Mouse (Mus musculus): ENCODE data around the gene Hmox1. TPM values are rescaled to one million over a fixed set of nuclear protein-coding genes. Genes with fewer than 3 reads are reported as not detected.

Hmox1 gene
- total RNA-seq, 1 experiment from 2014 or later, result 33.3 TPM

DNA sequence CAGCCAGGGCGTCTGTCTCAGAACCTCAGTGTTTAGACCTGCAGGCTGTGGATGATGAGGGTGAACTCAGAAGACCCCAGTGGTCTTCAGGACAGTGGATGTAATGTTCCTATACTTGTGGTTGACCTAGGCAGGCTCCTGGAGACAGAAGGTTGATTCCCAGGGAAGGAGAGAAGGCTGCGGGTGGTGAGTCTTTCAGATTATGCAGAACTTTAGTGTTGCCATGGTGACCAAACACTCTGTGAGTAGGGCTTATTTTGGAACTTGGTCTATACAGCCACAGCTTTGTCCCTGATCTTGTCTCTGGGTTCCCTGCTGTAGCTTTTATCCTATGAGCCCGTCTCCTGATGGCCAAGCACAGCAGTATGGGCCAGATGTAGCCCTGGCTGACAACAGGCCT is 44.1 kb downstream of the Hmox1 start:
- no peak for ATAC-seq (ENCODE audit: extremely low read depth, insufficient number of reproducible peaks, low FRiP score, poor library complexity, severe bottlenecking)

Other genes starting within 250 kb of the Hmox1 start
- not detected in 2 replicates for gene Isx, start 220.4 kb upstream of the Hmox1 start, total RNA-seq (2017)
- 41.5 and 60.6 TPM in 2 replicates for gene Hmgxb4, start 100.3 kb upstream of the Hmox1 start, total RNA-seq (2017)
- 10.3 and 11.6 TPM in 2 replicates for gene Tom1, start 59.9 kb upstream of the Hmox1 start, total RNA-seq (2017)
- gene Mcm5, start 15.9 kb downstream of the Hmox1 start, total RNA-seq (2017), result 22.2 and 26.5 TPM in 2 replicates
- not detected in 2 replicates for gene Rasd2, start 120.3 kb downstream of the Hmox1 start, total RNA-seq (2017)

Data from neutrophil, adult 5-6 weeks (primary cell).